Mouse (Mus musculus): ENCODE data around the gene Chrna9. TPM values are rescaled to one million over a fixed set of nuclear protein-coding genes. Genes with fewer than 3 reads are reported as not detected.

Gene Chrna9
- total RNA-seq, 2 experiments from 2014 or later, result 1.9 to 8.2 TPM

GRCm38 (mm10) chr5:66008245-66008967, 73.7 kb downstream of the Chrna9 start:
- no peak for DNase-seq (ENCODE audit: low spot score)

- DNase-seq (ENCODE audit: low spot score), result no peak
These were observed 79.3 kb downstream of the Chrna9 start for GRCm38 (mm10) chr5:66013999-66014398.

- no peak for DNase-seq (ENCODE audit: low spot score)
These were observed 79.7 kb downstream of the Chrna9 start for GRCm38 (mm10) chr5:66014437-66014836.

DNA sequence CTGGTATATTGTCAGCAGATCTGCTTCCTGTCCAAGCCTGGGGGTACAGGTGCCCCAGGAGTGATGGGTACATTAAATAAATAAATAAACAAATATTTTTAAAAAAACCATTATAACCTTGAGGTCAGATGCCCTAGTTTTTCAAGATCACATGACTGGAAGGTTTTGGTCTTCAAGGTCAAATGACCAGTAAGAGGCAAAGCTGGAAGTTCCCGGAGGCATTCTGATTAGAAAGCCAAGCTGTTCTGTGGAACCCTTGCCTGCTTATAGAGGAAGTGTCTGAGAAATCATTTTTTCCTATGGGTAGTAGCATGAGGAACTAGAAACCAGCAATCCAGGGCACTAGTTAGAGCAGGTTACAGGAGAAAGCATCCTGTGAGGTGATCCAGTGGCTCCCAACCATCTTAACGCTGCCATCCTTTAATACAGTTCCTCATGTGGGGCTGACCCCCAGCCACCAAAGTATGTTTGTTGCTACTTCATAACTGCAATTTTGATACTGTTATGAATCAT, 80.8 kb downstream of the Chrna9 start:
- no peak for DNase-seq (ENCODE audit: low spot score)

- DNase-seq (ENCODE audit: low spot score), result no peak
These were observed 92.1 kb downstream of the Chrna9 start for GRCm38 (mm10) chr5:66026796-66027195.

Small RNAs within 50 kb of the gene (microRNA-seq; reads per million reads assigned to microRNA genes)
- not detected for gene Gm25952

Other genes with a start within 250 kb of the Chrna9 start
- gene Pds5a, start 236.6 kb upstream of the Chrna9 start, total RNA-seq (2021), result 10 to 100 TPM; 43.1 to 44.7 TPM
- 1 to 10 TPM; 3.9 to 4.2 TPM for gene N4bp2, start 171.4 kb upstream of the Chrna9 start, total RNA-seq (2021)
- gene Rhoh, start 73.7 kb upstream of the Chrna9 start, total RNA-seq (2021), result under 1 TPM; 0.23 to 0.26 TPM
- gene 9130230L23Rik, start 69.4 kb downstream of the Chrna9 start, total RNA-seq (2021), result not detected
- gene Rbm47, start 238.2 kb downstream of the Chrna9 start, total RNA-seq (2021), result under 1 TPM; 0.57 to 0.66 TPM

All from gastrocnemius, adult 18-20 months (tissue).